In genomic region chr3:153441329-153441728, GRCm38 (mm10) we compare ENCODE assay signal across 31 mouse cellular contexts.
DNase-seq lines count a peak whose midpoint lies in the region; ATAC-seq and TF ChIP-seq lines count a peak whose summit lies in the region.
"Had no signal": no experiment of that assay in that cellular context is flagged by ENCODE, and none has a peak within 500 bp of the region (broad histone marks: within the 10 kb centered on the region; RNA-seq: fewer than 3 reads in every experiment).

No protein-coding gene starts in this region.

- H3K9ac ChIP-seq in forebrain, postnatal 0 days: no peak overlapping the region
- H3K9ac ChIP-seq in forebrain, embryonic 12.5 days: no peak overlapping the region
- no peak overlapping the region for H3K9ac ChIP-seq in neural tube, embryonic 14.5 days (replicated peaks; ENCODE audit: low read depth, low read length)
- H3K9ac ChIP-seq in intestine, postnatal 0 days (ENCODE audit: low read depth, low read length): no peak overlapping the region
- H3K9ac ChIP-seq: embryonic facial prominence, embryonic 13.5 days; heart, embryonic 15.5 days; hindbrain, embryonic 12.5 days; intestine, embryonic 15.5 days; liver, embryonic 14.5 days; lung, embryonic 14.5 days had no signal

- WGBS in forebrain, postnatal 0 days: 65% methylated on average over 9 of the region's 9 CpGs
- 91% methylated on average over 9 of the region's 9 CpGs for WGBS in forebrain, embryonic 12.5 days
- WGBS in neural tube, embryonic 14.5 days: 68% methylated on average over 9 of the region's 9 CpGs
- 76% methylated on average over 9 of the region's 9 CpGs for WGBS in intestine, postnatal 0 days
- WGBS in embryonic facial prominence, embryonic 10.5 days: 91% methylated on average over 9 of the region's 9 CpGs

- H3K36me3 ChIP-seq in forebrain, postnatal 0 days (ENCODE audit: insufficient read depth): no peaks in the 10 kb centered on the region
- H3K36me3 ChIP-seq in forebrain, embryonic 12.5 days (replicated peaks): no peaks in the 10 kb centered on the region
- H3K36me3 ChIP-seq in neural tube, embryonic 14.5 days (ENCODE audit: control insufficient read depth, insufficient read depth, low read length): no peaks in the 10 kb centered on the region
- H3K36me3 ChIP-seq in intestine, postnatal 0 days (ENCODE audit: control insufficient read depth, insufficient read depth): no peaks in the 10 kb centered on the region
- no peaks in the 10 kb centered on the region for H3K36me3 ChIP-seq in embryonic facial prominence, embryonic 10.5 days (replicated peaks)
- H3K36me3 ChIP-seq: embryonic facial prominence, embryonic 13.5 days; heart, embryonic 10.5 days; heart, embryonic 15.5 days; hindbrain, embryonic 12.5 days; intestine, embryonic 15.5 days had no signal

- H3K27me3 ChIP-seq in forebrain, postnatal 0 days (ENCODE audit: insufficient read depth, low read length): no peaks in the 10 kb centered on the region
- H3K27me3 ChIP-seq in forebrain, embryonic 12.5 days: no peaks in the 10 kb centered on the region
- H3K27me3 ChIP-seq in neural tube, embryonic 14.5 days (ENCODE audit: control insufficient read depth, insufficient read depth, low read length): no peaks in the 10 kb centered on the region
- no peaks in the 10 kb centered on the region for H3K27me3 ChIP-seq in intestine, postnatal 0 days (replicated peaks; ENCODE audit: control insufficient read depth, insufficient read depth, low read length)
- H3K27me3 ChIP-seq in embryonic facial prominence, embryonic 10.5 days (replicated peaks; ENCODE audit: low read depth, poor library complexity, severe bottlenecking): no peaks in the 10 kb centered on the region
- H3K27me3 ChIP-seq: embryonic facial prominence, embryonic 13.5 days; heart, embryonic 15.5 days; hindbrain, embryonic 12.5 days; intestine, embryonic 15.5 days had no signal

- H3K27ac ChIP-seq in forebrain, postnatal 0 days (ENCODE audit: low read depth, low read length): peak overlapping the region; percentile 1; the same call in 1 of the 2 replicates
- H3K27ac ChIP-seq in forebrain, embryonic 12.5 days: no peak overlapping the region
- H3K27ac ChIP-seq in neural tube, embryonic 14.5 days (ENCODE audit: low read depth, low read length): no peak overlapping the region
- H3K27ac ChIP-seq in intestine, postnatal 0 days (ENCODE audit: low read depth, low read length): no peak overlapping the region
- no peak overlapping the region for H3K27ac ChIP-seq in embryonic facial prominence, embryonic 10.5 days (replicated peaks)
- H3K27ac ChIP-seq: embryonic facial prominence, embryonic 13.5 days; heart, embryonic 10.5 days; heart, embryonic 15.5 days; hindbrain, embryonic 12.5 days; hindbrain, postnatal 0 days; intestine, embryonic 15.5 days; kidney, postnatal 0 days; liver, embryonic 14.5 days had no signal

- H3K4me3 ChIP-seq in forebrain, postnatal 0 days (ENCODE audit: low read depth, low read length): no peak overlapping the region
- H3K4me3 ChIP-seq in forebrain, embryonic 12.5 days (replicated peaks): no peak overlapping the region
- no peak overlapping the region for H3K4me3 ChIP-seq in neural tube, embryonic 14.5 days (ENCODE audit: low read depth, low read length)
- H3K4me3 ChIP-seq in intestine, postnatal 0 days (ENCODE audit: low read depth, low read length): no peak overlapping the region
- no peak overlapping the region for H3K4me3 ChIP-seq in embryonic facial prominence, embryonic 10.5 days
- H3K4me3 ChIP-seq: embryonic facial prominence, embryonic 13.5 days; erythroblast, embryonic 14.5 days; heart, embryonic 10.5 days; heart, embryonic 15.5 days; hindbrain, embryonic 12.5 days; intestine, embryonic 15.5 days had no signal

- H3K4me2 ChIP-seq in forebrain, postnatal 0 days (ENCODE audit: low read depth): no peak overlapping the region
- H3K4me2 ChIP-seq in forebrain, embryonic 12.5 days: no peak overlapping the region
- no peak overlapping the region for H3K4me2 ChIP-seq in neural tube, embryonic 14.5 days (ENCODE audit: low read depth, low read length)
- H3K4me2 ChIP-seq in intestine, postnatal 0 days (replicated peaks; ENCODE audit: low read depth): no peak overlapping the region
- H3K4me2 ChIP-seq: embryonic facial prominence, embryonic 13.5 days; heart, embryonic 15.5 days; hindbrain, embryonic 12.5 days; intestine, embryonic 15.5 days; lung, embryonic 14.5 days had no signal

- no peak for TF ChIP-seq CTCF in forebrain, postnatal 0 days (IDR thresholded peaks at IDR 0.05; ENCODE audit: low read depth)
- no peak for TF ChIP-seq CTCF in intestine, postnatal 0 days (IDR thresholded peaks at IDR 0.05; ENCODE audit: low read depth)

- H3K4me1 ChIP-seq in forebrain, postnatal 0 days (ENCODE audit: insufficient read depth): peaks cover 8% of the 10 kb centered on the region; the same call in 1 of the 2 replicates
- no peaks in the 10 kb centered on the region for H3K4me1 ChIP-seq in forebrain, embryonic 12.5 days
- no peaks in the 10 kb centered on the region; the same call in 1 of the 2 replicates for H3K4me1 ChIP-seq in neural tube, embryonic 14.5 days (ENCODE audit: control insufficient read depth, insufficient read depth, low read length)
- no peaks in the 10 kb centered on the region for H3K4me1 ChIP-seq in intestine, postnatal 0 days (replicated peaks; ENCODE audit: control insufficient read depth, insufficient read depth, low read length)
- no peaks in the 10 kb centered on the region; the same call in 1 of the 2 replicates for H3K4me1 ChIP-seq in embryonic facial prominence, embryonic 10.5 days
- H3K4me1 ChIP-seq: heart, embryonic 10.5 days; heart, embryonic 15.5 days; intestine, embryonic 15.5 days had no signal

- no peaks in the 10 kb centered on the region for H3K9me3 ChIP-seq in forebrain, postnatal 0 days (ENCODE audit: low read length)
- H3K9me3 ChIP-seq in forebrain, embryonic 12.5 days: no peaks in the 10 kb centered on the region
- no peaks in the 10 kb centered on the region for H3K9me3 ChIP-seq in neural tube, embryonic 14.5 days (ENCODE audit: control insufficient read depth, low read length)
- no peaks in the 10 kb centered on the region for H3K9me3 ChIP-seq in intestine, postnatal 0 days (ENCODE audit: control insufficient read depth)
- H3K9me3 ChIP-seq in embryonic facial prominence, embryonic 10.5 days: no peaks in the 10 kb centered on the region
- H3K9me3 ChIP-seq: embryonic facial prominence, embryonic 13.5 days; heart, embryonic 10.5 days; heart, embryonic 15.5 days; hindbrain, embryonic 12.5 days; intestine, embryonic 15.5 days had no signal

- peak; percentile 64 for ATAC-seq in forebrain, postnatal 0 days
- ATAC-seq in forebrain, embryonic 12.5 days (ENCODE audit: low FRiP score): no peak
- 0 out of 2 replicates have a peak, but pooled peaks have one; percentile 31 for ATAC-seq in neural tube, embryonic 14.5 days (ENCODE audit: low read depth)
- ATAC-seq in intestine, postnatal 0 days: no peak
- ATAC-seq: CD4-positive, CD25-positive, alpha-beta regulatory T cell, adult 4 months; hindbrain, postnatal 0 days; intestine, embryonic 15.5 days had no signal

- DNase-seq in forebrain, postnatal 0 days: no peak
- DNase-seq in neural tube, embryonic 10.5 days (ENCODE audit: extremely low spot score, low spot score): no peak
- peak; percentile 45 to 73 for DNase-seq in right cerebral cortex, postnatal 10 days (ENCODE audit: low spot score in 2 of 2)
- no peak for DNase-seq in embryonic facial prominence, embryonic 10.5 days (ENCODE audit: low spot score)
- DNase-seq: adrenal gland, postnatal 14 days; cerebellum, adult 11-12 months; cerebellum, adult 9-11 months; embryo, embryonic 11 days; gastrocnemius, postnatal 25 days; heart, adult 11 months; kidney, adult 8-10 months; kidney, postnatal 4 days; layer of hippocampus, postnatal 36 days; liver; lung, embryonic 14.5 days; lung, postnatal 14 days; midbrain, embryonic 14.5 days; thymus, postnatal 14 days had no signal

Comparison
In these comparisons a context has a peak if more than half of its experiments do, and no peak if none do; other contexts are left out.
1. ATAC-seq: peak in forebrain, postnatal 0 days (single experiment) and neural tube, embryonic 14.5 days (single experiment); none in forebrain, embryonic 12.5 days (single experiment) and intestine, postnatal 0 days (single experiment).
2. DNase-seq: peak in right cerebral cortex, postnatal 10 days (2 of 2); none in forebrain, postnatal 0 days (single experiment), neural tube, embryonic 10.5 days (single experiment) and embryonic facial prominence, embryonic 10.5 days (single experiment).